Mouse (Mus musculus) large intestine, adult 2 months (tissue): Measurements from ENCODE around the gene Sema4a. TPM values are rescaled to one million over a fixed set of nuclear protein-coding genes. Genes with fewer than 3 reads are reported as not detected.

Experiments
- DNase-seq: peaks from one replicate; pipeline ENCODE4 v3.0.0-alpha.2; 2012; ENCODE audit warnings: low read depth, low spot score
- WGBS: fragments of 180-500 bp; shearing (Covaris S2); methylation state at CpG from one replicate; pipeline ENCODE4 v1.1.7; 2018; 5-methylcytosine and 5-hydroxymethylcytosine counted together
- polyA plus RNA-seq: library from polyadenylated mRNA; depleted of rRNA; stranded (reverse); fragments of >200 nt; gene quantifications from 2 replicates; pipeline ENCODE4 v1.2.3, GENCODE M21; 2012; rRNA removed

Sema4a gene
- polyA plus RNA-seq, 1 experiment: 221 TPM

- DNase-seq: no peak
- WGBS: 43% methylated on average over 7 of the region's 7 CpGs
Measured at GRCm38 (mm10) chr3:88407529-88407928, 53.5 kb downstream of the Sema4a start.

- peak; percentile 76 for DNase-seq
- 1% methylated on average over 2 of the region's 2 CpGs for WGBS
Measured at GRCm38 (mm10) chr3:88407090-88407489, 53.9 kb downstream of the Sema4a start.

- 92% methylated on average over 10 of the region's 10 CpGs for WGBS
- no peak for DNase-seq
Measured at GRCm38 (mm10) chr3:88403522-88404230, 57.3 kb downstream of the Sema4a start.

GRCm38 (mm10) chr3:88398666-88399065 lies 62.3 kb downstream of the Sema4a start:
- DNase-seq: no peak
- 94% methylated on average over 2 of the region's 2 CpGs for WGBS

GRCm38 (mm10) chr3:88395742-88396141 lies 65.2 kb downstream of the Sema4a start:
- no peak for DNase-seq
- 91% methylated on average over 8 of the region's 8 CpGs for WGBS

GRCm38 (mm10) chr3:88395288-88395687 lies 65.7 kb downstream of the Sema4a start:
- no peak for DNase-seq
- WGBS: 93% methylated on average over 6 of the region's 6 CpGs

- 82% methylated on average over 9 of the region's 9 CpGs for WGBS
- DNase-seq: no peak
Measured at GRCm38 (mm10) chr3:88393776-88394375, 67.1 kb downstream of the Sema4a start.

Other genes with a start within 250 kb of the Sema4a start
- gene Rhbg, start 206.5 kb downstream of the Sema4a start, polyA plus RNA-seq: 32.9 and 50.2 TPM in 2 replicates
- gene Gm38392, start 174.0 kb downstream of the Sema4a start, polyA plus RNA-seq: 0.30 TPM in 1 of 2 replicates, not detected in the other
- gene Tsacc, start 164.2 kb downstream of the Sema4a start, polyA plus RNA-seq: 2.4 and 3.1 TPM in 2 replicates
- gene Cct3, start 164.1 kb downstream of the Sema4a start, polyA plus RNA-seq: 159 and 172 TPM in 2 replicates
- gene Glmp, start 136.2 kb downstream of the Sema4a start, polyA plus RNA-seq: 194 and 196 TPM in 2 replicates
- gene Tmem79, start 125.0 kb downstream of the Sema4a start, polyA plus RNA-seq: 30.3 and 41.6 TPM in 2 replicates
- gene Smg5, start 124.9 kb downstream of the Sema4a start, polyA plus RNA-seq: 50.2 and 69.8 TPM in 2 replicates
- 2.4 and 3.2 TPM in 2 replicates for gene Paqr6, start 96.6 kb downstream of the Sema4a start, polyA plus RNA-seq
- 2.5 and 5.6 TPM in 2 replicates for gene Bglap3, start 88.4 kb downstream of the Sema4a start, polyA plus RNA-seq
- 0.36 and 0.58 TPM in 2 replicates for gene Bglap2, start 82.5 kb downstream of the Sema4a start, polyA plus RNA-seq
- gene Bglap, start 76.7 kb downstream of the Sema4a start, polyA plus RNA-seq: 1.5 TPM in 1 of 2 replicates, not detected in the other
- 67.4 and 70.5 TPM in 2 replicates for gene Pmf1, start 50.9 kb downstream of the Sema4a start, polyA plus RNA-seq
- 32.0 and 47.7 TPM in 2 replicates for gene Slc25a44, start 36.0 kb downstream of the Sema4a start, polyA plus RNA-seq
- gene Lmna, start 48.8 kb upstream of the Sema4a start, polyA plus RNA-seq: 90.6 and 165 TPM in 2 replicates
- gene Mex3a, start 71.2 kb upstream of the Sema4a start, polyA plus RNA-seq: 0.63 and 0.89 TPM in 2 replicates
- gene Rab25, start 87.1 kb upstream of the Sema4a start, polyA plus RNA-seq: 236 and 238 TPM in 2 replicates
- 148 and 165 TPM in 2 replicates for gene Lamtor2, start 91.9 kb upstream of the Sema4a start, polyA plus RNA-seq
- gene Ubqln4, start 92.6 kb upstream of the Sema4a start, polyA plus RNA-seq: 41.2 and 50.6 TPM in 2 replicates
- gene Ssr2, start 114.7 kb upstream of the Sema4a start, polyA plus RNA-seq: 417 and 500 TPM in 2 replicates
- gene Arhgef2, start 144.8 kb upstream of the Sema4a start, polyA plus RNA-seq: 49.2 and 77.5 TPM in 2 replicates
- 0.12 TPM in 1 of 2 replicates, not detected in the other for gene Rxfp4, start 192.0 kb upstream of the Sema4a start, polyA plus RNA-seq
- gene Khdc4, start 224.6 kb upstream of the Sema4a start, polyA plus RNA-seq: 28.6 and 50.6 TPM in 2 replicates